Mouse (Mus musculus): Measurements from ENCODE around the gene Pdzd2.

Gene Pdzd2

GRCm38 (mm10) chr15:12337030-12337778, 402.5 kb downstream of the Pdzd2 start:
- DNase-seq = no peak

- DNase-seq = no peak
These were observed 405.3 kb downstream of the Pdzd2 start for GRCm38 (mm10) chr15:12334381-12334780.

GRCm38 (mm10) chr15:12331300-12331699, 408.4 kb downstream of the Pdzd2 start:
- no peak for DNase-seq

DNA sequence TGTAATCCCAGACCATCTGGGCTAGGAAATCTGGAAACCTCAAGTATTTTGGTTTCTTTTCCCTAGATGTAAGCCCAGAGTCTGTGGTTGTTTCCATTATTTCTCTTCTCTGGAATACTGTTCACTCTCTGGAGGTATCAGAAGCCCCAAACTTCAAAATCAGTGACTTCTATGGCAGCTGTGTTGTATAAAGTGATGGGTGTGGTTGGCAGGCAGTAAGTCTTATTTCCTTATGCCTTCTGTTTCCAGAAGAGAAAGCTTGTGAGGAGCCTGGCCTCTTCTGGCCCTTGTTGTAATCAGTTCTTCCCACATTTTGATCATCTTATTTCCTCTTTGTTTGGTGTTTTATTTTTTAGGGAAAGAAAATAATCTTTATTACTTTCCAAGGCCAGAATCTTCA, 408.8 kb downstream of the Pdzd2 start:
- DNase-seq = no peak

- DNase-seq = no peak
These were observed 409.3 kb downstream of the Pdzd2 start for GRCm38 (mm10) chr15:12330389-12330788.

GRCm38 (mm10) chr15:12324326-12324725, 415.4 kb downstream of the Pdzd2 start:
- DNase-seq = no peak

DNA sequence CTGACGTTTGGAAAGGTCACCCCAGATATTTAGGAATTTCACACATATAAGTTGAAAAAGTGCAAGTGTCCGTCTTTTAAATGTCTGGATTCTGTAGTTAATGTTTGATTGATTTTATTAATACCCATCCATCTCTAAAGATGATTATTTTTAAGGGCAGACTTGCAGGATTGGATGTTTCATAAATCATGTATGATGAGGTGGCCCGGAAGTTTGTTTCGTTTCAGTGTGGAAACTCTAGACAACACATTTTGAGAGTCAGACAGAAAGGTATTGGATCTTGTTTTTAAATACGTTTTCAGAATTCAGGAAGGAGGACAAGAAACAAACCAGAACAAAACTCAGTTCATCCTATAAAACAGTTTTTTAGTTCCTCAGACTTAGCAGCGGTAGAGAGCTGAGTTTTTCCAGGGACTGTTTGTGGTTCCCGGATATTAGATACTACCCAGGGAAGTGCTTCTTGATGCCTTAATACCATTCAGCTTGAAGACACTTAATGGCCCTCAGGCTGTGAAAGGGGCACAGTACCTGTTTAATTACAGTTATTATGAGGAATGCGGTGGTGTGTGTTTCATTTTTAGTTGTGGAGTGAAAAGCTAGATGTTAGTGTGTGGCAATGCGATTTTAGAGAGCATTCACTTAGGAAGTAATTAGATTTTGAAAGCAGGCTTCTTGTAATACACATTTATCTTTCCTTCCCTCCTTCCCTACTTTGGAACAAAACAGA, 416.9 kb downstream of the Pdzd2 start:
- DNase-seq = no peak

- peak; percentile 38 to 41 for DNase-seq
These were observed 417.7 kb downstream of the Pdzd2 start, which contains the start of gene 1810049J17Rik for GRCm38 (mm10) chr15:12321788-12322621. TSS of gene 1810049J17Rik (minus strand) at chr15:12321899.

GRCm38 (mm10) chr15:12321091-12321787, 418.5 kb downstream of the Pdzd2 start, which contains the start of gene Golph3:
TSS of gene Golph3 (plus strand) at chr15:12321450.
- DNase-seq = peak; percentile 85 to 86

- no peak for DNase-seq
These were observed 419.2 kb downstream of the Pdzd2 start for GRCm38 (mm10) chr15:12320441-12321090.

DNA sequence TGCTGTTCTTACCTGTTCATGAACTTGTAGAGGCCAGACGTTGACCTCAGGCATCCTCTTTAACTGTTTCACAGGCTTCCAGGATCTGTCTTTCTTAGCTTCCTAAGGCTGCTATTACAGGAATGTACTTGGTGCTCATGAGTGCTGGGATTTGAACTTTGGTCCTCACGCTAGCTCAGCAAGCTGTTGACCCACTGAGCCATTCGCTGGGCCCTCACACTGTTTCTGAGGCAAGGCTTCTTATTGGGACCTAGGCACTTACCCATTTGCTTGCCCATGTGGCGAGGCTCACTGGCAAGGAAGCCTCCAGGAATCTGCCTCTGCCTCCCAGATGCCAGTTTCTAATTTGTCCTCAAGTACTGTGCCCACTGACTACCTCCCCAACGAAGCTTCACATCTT, 419.8 kb downstream of the Pdzd2 start:
- no peak for DNase-seq

DNA sequence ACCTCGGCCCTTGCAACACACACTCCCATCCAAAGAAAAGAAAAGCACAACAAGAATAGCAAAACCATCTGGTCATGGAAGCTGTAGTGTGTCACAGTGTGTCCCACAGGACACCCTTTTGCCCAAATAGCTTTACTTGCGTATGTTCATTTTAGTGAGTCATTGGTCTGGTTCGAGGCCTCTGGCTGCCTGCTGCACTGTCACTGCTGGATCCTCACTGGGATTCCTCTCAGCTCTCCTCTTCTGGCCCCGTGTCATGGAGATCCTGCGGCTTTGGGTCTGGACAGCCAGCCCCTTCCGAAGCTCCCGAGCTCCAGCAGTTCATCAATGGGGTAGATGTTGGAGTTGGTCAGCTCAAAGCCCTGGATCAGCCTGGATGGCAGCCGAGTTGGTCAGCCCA, 421.3 kb downstream of the Pdzd2 start:
- no peak for DNase-seq

- no peak for DNase-seq
These were observed 422.4 kb downstream of the Pdzd2 start for GRCm38 (mm10) chr15:12317290-12317689.

GRCm38 (mm10) chr15:12315996-12316395, 423.7 kb downstream of the Pdzd2 start:
- DNase-seq = no peak

- no peak for DNase-seq
These were observed 425.1 kb downstream of the Pdzd2 start for GRCm38 (mm10) chr15:12314584-12314983.

DNA sequence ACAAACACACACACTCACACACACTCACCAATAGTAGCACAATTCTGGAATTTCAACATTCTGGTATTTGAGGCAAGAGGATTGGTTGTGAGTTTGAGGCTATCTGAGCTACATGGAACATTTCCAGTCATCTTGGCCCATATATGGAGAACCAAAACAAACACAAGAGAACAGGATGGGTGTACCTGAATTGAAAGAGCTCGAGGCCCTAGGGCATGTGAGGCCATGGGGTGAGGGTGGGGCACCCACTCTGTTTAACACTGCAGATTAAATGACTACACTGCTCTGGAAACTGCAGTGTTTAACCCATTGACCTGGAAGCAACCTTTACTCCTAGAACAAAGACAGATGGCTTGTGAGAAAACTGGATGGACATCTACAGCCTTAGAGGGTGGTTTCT, 426.5 kb downstream of the Pdzd2 start:
- no peak for DNase-seq

DNA sequence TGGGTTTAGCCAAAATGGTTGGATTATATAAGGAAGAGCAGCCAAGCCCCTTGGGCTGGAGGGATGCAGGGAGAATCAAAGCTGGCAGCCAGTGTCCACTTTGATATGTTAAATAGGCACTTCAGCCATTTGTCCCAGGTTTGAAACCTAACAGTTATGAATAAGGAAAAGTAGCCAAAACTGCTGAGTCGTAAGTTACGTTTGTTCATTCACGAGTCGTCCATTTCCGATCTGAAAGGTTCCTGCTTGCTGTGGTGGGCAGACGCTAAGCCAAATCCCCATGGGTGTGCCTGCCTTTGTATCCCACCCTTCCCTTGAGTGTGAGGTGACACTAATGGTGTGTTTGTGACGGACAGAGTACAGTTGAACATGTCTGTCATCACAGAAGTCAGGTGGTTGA, 428.3 kb downstream of the Pdzd2 start:
- DNase-seq = no peak

DNA sequence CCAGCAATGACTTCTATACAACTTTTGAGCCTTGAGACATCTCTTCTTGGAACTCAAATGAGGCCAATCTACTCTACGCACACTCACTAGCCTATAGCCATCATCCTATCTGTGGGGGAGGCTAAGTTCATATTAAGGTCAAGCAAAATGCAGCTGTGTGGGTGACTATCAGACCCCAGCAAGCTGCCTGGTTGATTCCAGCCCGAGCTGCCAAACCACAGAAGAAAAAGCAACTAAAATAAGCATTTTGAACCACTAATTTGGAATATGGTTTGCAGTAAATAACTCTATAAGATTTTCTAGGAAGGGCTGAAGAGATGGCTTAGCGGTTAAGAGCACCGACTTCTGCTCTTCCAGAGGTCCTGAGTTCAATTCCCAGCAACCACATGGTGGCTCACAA, 429.0 kb downstream of the Pdzd2 start:
- no peak for DNase-seq

Measured in thymus, adult 18-20 months (tissue).